Mouse (Mus musculus): Measurements from ENCODE around the gene Zbtb40. TPM values are rescaled to one million over a fixed set of nuclear protein-coding genes. Genes with fewer than 3 reads are reported as not detected.

Zbtb40 gene
- total and polyA plus RNA-seq, 3 experiments = 2.7 to 7.1 (median 6.7) TPM

GRCm38 (mm10) chr4:137043799-137044198 is 4.8 kb downstream of the Zbtb40 start:
- peaks cover 3% of the 10 kb centered on the region; the same call in 1 of the 2 replicates for H3K79me2 ChIP-seq (replicated peaks; ENCODE audit: control insufficient read depth, extremely low read depth, insufficient read depth, poor library complexity, severe bottlenecking)
- in situ Hi-C loops (cut with MboI; ENCODE audit: low pct_ligation_motif_present, low pct_unique_long_range_greater_than_20kb, low sequenced_read_pairs) = no loop called here
- H3K27ac ChIP-seq (ENCODE audit: insufficient read depth, low read depth) = no peak overlapping the region
- no peaks in the 10 kb centered on the region for H3K27me3 ChIP-seq (replicated peaks)
- H3K36me3 ChIP-seq (replicated peaks in 1 of 2; ENCODE audit: control insufficient read depth in 1 of 2, insufficient read depth in 1 of 2, low read length in 1 of 2) = peaks cover 0 to 13% of the 10 kb centered on the region in 2 experiments
- no peak overlapping the region for H3K4me2 ChIP-seq (ENCODE audit: insufficient read depth, low read depth, poor library complexity, severe bottlenecking)
- no peak overlapping the region for H3K9ac ChIP-seq (ENCODE audit: insufficient read depth, low read depth)
- TF ChIP-seq ELF1 (IDR thresholded peaks at IDR 0.05; ENCODE audit: low read depth, low read length) (no peak), POLR2A (IDR thresholded peaks at IDR 0.05; ENCODE audit: low read depth, low read length) (no peak), ZMIZ1 (IDR thresholded peaks at IDR 0.05; ENCODE audit: low read depth, low read length) (no peak), CHD1 (IDR thresholded peaks at IDR 0.05; ENCODE audit: low read depth, low read length) (no peak), USF2 (conservative IDR thresholded peaks at IDR 0.05; ENCODE audit: low read depth, low read length) (no peak), MAFK (IDR thresholded peaks at IDR 0.05; ENCODE audit: insufficient replicate concordance, low read length) (no peak), NELFE (IDR thresholded peaks at IDR 0.05; ENCODE audit: low read depth, low read length) (no peak), ETS1 (conservative IDR thresholded peaks at IDR 0.05; ENCODE audit: low read depth, low read length) (no peak), SMC3 (IDR thresholded peaks at IDR 0.05; ENCODE audit: low read depth, low read length) (no peak), USF1 (IDR thresholded peaks at IDR 0.05; ENCODE audit: low read depth, low read length) (no peak), ZNF384 (IDR thresholded peaks at IDR 0.05; ENCODE audit: low read depth, low read length) (no peak), MAX (IDR thresholded peaks at IDR 0.05; ENCODE audit: low read length) (no peak), JUN (IDR thresholded peaks at IDR 0.05; ENCODE audit: insufficient read depth, low read depth, low read length) (no peak), RCOR1 (conservative IDR thresholded peaks at IDR 0.05; ENCODE audit: low read depth, low read length) (no peak), CHD2 (IDR thresholded peaks at IDR 0.05; ENCODE audit: low read length) (no peak), MEF2A (IDR thresholded peaks at IDR 0.05; ENCODE audit: borderline replicate concordance, low read depth, low read length) (no peak), E2F4 (IDR thresholded peaks at IDR 0.05; ENCODE audit: insufficient replicate concordance, low read depth, low read length) (no peak), TBP (conservative IDR thresholded peaks at IDR 0.05; ENCODE audit: low read depth, low read length) (no peak), RAD21 (IDR thresholded peaks at IDR 0.05; ENCODE audit: low read depth, low read length) (no peak)
- DNase-seq (ENCODE audit: extremely low read depth) = no peak
- H3K9me3 ChIP-seq (replicated peaks; ENCODE audit: low read length) = no peaks in the 10 kb centered on the region
- H3K4me1 ChIP-seq (ENCODE audit: control insufficient read depth in 1 of 2, insufficient read depth in 2 of 2) = peaks cover 0 to 10% of the 10 kb centered on the region in 2 experiments; a peak in 3 of 4 replicates
- dilution Hi-C loops (cut with MboI; ENCODE audit: extremely low pct_ligation_motif_present, extremely low pct_unique_long_range_greater_than_20kb, low sequenced_read_pairs) = no loop called here
- no peak overlapping the region for H3K4me3 ChIP-seq (replicated peaks in 1 of 3; ENCODE audit: low read depth in 2 of 3, low read length in 2 of 3, poor library complexity in 1 of 3)

- Histone ChIP-seq H3K79me2 (replicated peaks; ENCODE audit: control insufficient read depth, extremely low read depth, insufficient read depth, poor library complexity, severe bottlenecking) (peaks cover 3% of the 10 kb centered on the region; the same call in 1 of the 2 replicates), H3K4me3 (replicated peaks in 1 of 3; ENCODE audit: low read depth in 2 of 3, low read length in 2 of 3, poor library complexity in 1 of 3) (no peak overlapping the region), H3K27ac (ENCODE audit: insufficient read depth, low read depth) (no peak overlapping the region), H3K36me3 (replicated peaks in 1 of 2; ENCODE audit: control insufficient read depth in 1 of 2, insufficient read depth in 1 of 2, low read length in 1 of 2) (peaks cover 0 to 13% of the 10 kb centered on the region in 2 experiments), H3K27me3 (replicated peaks) (no peaks in the 10 kb centered on the region), H3K4me1 (ENCODE audit: control insufficient read depth in 1 of 2, insufficient read depth in 2 of 2) (peaks cover 0 to 6% of the 10 kb centered on the region in 2 experiments; a peak in 1 of 4 replicates), H3K9me3 (replicated peaks; ENCODE audit: low read length) (no peaks in the 10 kb centered on the region), H3K9ac (ENCODE audit: insufficient read depth, low read depth) (no peak overlapping the region), H3K4me2 (ENCODE audit: insufficient read depth, low read depth, poor library complexity, severe bottlenecking) (no peak overlapping the region)
- dilution Hi-C loops (cut with MboI; ENCODE audit: extremely low pct_ligation_motif_present, extremely low pct_unique_long_range_greater_than_20kb, low sequenced_read_pairs) (no loop called here), in situ Hi-C loops (cut with MboI; ENCODE audit: low pct_ligation_motif_present, low pct_unique_long_range_greater_than_20kb, low sequenced_read_pairs) (no loop called here)
- TF ChIP-seq KAT2A (IDR thresholded peaks at IDR 0.05; ENCODE audit: insufficient replicate concordance, low read length) (no peak), USF2 (conservative IDR thresholded peaks at IDR 0.05; ENCODE audit: low read depth, low read length) (no peak), JUN (IDR thresholded peaks at IDR 0.05; ENCODE audit: insufficient read depth, low read depth, low read length) (no peak)
- no peak for DNase-seq (ENCODE audit: extremely low read depth)
These were observed 6.6 kb downstream of the Zbtb40 start for GRCm38 (mm10) chr4:137042039-137042438.

Measured in CH12.LX (cell line).